Mouse (Mus musculus): ENCODE data around the gene Dnajc8. TPM values are rescaled to one million over a fixed set of nuclear protein-coding genes. Genes with fewer than 3 reads are reported as not detected.

Gene Dnajc8
- 138 and 139 TPM in 2 replicates for polyA plus RNA-seq (2012; rRNA removed)

DNA sequence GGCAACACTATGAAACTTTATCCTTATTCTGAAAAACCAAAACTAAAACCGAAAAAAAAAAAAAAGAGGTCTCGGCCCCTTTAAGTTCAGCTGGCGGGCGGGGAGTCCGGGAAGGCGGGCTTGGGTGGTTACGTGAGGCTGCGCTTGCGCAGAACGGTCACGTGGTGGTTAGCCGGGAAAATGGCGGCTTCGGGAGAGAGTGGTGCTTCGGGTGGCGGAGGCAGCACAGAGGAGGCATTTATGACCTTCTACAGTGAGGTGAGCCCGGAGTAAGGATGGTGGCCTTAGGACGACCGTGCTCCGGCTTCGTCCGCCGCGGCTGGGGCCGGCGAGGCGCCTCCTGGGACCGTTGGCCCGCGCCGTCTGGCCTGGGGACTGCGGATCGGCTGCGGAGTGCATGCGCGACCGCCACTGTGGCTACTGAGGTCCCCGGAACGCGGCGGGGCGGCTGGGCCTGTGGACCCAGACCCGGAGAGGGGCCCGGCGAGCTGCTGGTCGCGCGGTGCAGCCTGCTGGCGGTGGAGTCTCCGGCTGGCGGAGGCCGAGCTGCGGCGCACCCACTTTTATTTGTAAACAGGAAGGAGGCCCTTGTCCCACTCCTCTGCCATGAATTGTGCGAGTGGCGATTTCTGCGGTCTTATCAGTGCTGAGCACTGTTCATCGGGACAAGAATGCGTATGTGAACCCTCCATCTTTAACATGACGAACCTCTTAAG, at the start of gene Dnajc8:
Dnajc8 (plus strand) TSS at position 145 of the 716 bp plus-strand sequence.
- DNase-seq (ENCODE audit: low spot score), result peak; percentile 88

DNA sequence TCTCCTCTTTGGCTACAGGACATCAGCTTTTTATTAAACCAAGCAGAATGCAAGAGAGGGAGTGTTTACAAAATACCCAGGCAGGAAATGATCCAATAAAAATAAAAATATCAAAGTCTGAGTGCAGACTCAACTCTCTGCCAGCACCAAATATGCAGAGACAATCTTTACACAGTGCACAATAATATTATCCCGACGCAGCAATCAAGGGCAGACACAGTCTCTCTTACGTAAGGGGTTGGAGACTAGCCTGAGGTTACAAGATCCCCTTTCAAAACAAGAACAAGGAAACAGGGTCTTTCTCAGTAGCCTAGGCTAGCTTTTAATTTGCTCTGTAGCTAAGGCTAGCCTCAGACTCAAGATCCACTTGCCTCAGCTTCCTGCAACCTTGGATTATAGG, 46.8 kb upstream of the Dnajc8 start:
- DNase-seq (ENCODE audit: low spot score), result no peak

DNA sequence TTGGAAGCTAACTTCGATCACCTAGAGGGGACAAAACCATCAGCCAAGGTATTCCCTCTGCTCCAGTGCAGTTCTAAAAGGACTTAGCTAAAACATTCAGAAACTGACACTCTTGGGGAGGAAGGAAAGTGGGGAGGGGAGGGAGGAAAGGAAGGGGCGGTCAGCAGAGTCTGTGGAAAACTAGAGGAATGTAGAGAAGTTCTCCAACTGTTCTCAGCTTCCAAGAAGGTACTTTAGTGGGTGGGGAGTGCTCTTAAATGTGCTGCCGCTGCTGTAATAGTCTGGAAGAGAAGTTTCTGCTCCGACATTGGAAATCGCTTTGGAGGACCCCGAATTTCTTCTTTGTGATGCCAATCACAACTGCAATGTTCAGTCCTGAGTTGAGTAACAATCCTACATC, 46.4 kb upstream of the Dnajc8 start:
- no peak for DNase-seq (ENCODE audit: low spot score)

DNA sequence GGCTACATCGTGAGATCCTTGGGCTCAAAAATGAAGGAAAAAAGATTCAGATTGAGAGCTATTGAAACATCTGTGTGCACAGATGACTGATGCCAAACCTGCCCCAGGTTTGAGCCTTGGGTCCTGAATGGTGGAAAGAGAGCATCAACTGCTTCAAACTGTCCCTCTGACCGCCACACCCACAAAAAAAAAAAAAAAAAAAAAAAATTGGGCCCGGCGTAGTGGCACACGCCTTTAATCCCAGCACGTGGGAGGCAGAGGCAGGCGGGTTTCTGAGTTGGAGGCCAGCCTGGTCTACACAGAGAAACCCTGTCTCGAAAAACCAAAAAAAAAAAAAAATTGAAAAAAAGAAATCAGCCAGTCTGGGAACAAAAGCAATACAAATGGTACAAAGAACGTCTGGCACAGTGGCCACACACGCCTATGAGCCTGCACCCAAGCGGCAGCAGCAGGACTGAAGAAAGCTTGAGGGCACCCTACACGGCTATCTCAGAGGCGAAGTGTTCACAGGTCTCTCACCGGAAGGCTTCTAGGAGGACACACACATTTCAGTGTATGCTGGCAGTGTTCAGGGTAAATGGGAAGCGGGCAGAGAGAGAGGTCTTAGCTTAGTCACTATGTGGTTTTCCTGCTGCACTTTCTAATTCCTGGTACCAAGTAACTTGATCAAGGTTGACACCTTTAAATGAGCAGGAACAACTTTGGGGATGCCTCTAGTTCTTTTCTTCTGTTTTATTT, 44.9 kb upstream of the Dnajc8 start:
- no peak for DNase-seq (ENCODE audit: low spot score)

DNA sequence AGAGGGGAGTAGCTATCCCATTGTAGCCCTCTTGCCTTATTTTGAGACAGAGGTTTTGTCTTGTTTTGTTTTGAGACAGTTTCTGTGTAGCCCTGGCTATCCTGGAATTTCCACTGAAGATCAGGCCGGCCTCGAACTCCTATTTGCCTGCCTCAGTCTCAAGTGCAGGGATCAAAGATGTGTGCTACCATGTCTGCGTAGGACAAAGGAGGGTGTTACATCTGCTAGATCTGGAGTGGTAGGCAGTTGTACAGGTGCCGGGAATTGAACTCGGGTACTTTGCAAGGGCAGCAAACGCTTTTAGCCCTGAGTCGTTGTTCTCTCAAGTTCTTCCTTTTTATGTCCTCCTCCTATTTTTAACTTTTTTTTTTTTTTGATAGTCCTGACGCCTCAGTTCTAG, 44.3 kb upstream of the Dnajc8 start:
- no peak for DNase-seq (ENCODE audit: low spot score)

DNA sequence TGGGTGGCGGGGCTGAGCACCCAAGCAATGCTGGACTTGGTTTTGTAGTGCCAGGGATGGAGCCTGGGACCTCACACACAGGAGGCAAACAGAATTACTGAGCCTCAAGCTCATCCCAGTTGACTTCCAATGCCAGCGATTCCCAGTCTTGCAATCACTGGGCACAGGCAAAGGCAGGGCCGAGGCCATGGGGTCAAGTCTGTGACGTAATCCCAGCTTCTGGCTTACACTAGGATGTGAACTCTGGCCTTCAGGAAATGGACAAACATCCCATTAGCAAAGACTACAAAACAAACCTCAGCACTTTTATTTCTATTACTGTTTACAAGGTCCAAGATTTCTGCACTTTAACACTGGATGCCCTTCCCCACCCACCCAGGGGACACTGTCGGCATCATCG, 43.6 kb upstream of the Dnajc8 start:
- no peak for DNase-seq (ENCODE audit: low spot score)

DNA sequence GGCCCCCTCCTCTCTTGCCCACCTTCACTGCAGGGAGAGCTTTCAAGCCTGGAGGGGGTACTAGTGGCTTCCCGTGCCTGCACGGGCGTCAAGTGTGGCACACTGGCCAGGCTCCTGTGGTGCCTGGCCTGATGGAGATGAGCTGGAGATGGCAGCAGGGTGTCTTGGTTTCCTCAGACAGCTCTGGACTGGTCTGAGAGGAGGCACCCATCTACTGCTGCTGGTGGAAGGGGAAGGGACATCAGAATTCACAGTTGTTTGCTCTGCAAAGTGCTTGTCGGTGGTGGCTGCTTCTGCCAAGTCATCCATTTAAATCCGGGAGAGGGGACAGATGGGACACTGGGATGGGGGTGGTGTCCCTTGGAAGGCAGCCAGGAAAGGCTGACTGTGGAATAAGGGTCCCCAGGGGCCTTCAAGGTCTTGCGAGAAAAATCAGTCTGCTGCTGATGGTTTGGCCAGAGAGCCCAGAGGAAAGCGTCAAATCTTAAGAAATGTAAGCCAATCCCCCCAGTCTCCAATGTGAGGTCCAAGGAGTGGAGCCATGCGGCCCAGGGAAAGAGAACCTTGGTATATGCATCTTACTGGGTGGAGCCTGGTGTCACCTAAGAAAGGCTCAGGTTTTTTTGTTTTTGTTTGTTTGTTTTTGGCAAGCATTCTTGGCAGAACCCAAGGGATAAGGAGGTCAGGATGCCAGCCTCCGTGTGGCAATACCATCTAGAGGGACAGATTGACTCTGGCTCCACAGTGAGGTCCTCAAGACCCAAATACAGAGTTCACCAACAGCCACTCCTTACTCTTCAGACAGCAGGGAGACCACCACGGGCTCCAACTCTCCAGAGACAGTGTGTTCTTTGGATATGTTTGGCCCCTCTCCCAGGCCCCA, 42.9 kb upstream of the Dnajc8 start:
- DNase-seq (ENCODE audit: low spot score), result no peak

DNA sequence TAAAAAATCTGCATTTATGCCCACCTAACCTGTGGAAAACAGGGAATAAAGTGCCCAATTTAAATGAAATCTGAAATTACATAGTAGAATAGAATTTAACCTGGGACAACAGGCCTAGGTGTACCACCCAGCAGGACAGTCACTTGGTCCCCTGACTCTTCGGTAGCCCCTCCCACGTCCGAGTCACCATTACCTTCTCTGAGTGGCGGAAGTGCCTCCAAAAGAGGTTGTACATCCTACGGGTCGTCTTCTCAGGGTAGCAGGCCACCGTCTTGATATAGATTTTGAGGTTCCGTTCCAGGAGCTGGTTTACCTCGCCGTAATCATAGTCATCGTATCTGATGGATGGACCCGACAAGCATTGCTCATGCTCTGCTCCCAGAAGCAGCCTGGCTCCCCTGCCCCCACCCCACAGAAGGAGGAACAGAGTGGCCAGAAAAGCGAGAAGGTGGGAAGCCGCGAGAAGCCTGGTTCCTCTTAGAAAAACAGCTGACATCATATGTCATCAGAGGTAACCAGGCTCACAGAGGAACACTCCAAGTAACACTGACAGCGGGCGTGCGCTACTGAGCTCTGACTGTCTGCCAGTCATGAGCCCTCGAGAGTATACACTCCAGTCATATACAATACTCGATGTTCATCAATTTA, 41.0 kb upstream of the Dnajc8 start:
- no peak for DNase-seq (ENCODE audit: low spot score)

DNA sequence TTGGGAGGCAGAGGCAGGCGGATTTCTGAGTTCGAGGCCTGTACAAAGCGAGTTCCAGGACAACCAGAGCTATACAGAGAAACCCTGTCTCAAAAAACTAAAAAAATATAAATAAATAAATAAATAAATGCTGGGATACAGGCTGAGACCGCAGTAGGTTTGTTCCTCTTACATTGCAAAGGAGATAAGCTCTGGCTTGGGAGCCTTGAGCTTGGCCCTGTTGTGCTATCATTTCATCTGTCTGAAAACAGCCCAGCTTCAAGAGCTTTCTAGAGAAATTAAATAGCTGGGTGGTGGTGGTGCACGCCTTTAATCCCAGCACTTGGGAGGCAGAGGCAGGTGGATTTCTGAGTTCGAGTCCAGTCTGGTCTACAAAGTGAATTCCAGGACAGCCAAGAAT, 33.7 kb upstream of the Dnajc8 start:
- no peak for DNase-seq (ENCODE audit: low spot score)

DNA sequence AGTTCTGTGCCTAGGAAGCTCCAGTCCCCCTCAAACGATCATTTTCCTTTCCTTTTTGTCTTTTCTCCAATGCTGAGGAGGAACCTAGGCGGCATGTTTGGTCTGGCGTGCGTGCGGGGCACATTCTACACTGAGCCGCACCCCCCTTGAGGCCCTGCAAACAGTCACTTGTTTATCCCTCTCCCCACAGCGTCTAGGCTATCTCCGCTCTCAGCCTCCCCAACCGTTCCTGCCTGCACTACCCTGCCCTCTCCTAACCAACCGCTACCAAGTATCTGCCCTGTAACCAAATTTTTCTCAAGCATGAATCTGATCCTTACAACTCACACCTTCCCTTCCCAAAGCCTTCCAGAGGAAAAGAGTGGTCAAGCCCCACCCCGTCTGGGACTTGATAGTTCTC, 32.0 kb upstream of the Dnajc8 start:
- no peak for DNase-seq (ENCODE audit: low spot score)

DNA sequence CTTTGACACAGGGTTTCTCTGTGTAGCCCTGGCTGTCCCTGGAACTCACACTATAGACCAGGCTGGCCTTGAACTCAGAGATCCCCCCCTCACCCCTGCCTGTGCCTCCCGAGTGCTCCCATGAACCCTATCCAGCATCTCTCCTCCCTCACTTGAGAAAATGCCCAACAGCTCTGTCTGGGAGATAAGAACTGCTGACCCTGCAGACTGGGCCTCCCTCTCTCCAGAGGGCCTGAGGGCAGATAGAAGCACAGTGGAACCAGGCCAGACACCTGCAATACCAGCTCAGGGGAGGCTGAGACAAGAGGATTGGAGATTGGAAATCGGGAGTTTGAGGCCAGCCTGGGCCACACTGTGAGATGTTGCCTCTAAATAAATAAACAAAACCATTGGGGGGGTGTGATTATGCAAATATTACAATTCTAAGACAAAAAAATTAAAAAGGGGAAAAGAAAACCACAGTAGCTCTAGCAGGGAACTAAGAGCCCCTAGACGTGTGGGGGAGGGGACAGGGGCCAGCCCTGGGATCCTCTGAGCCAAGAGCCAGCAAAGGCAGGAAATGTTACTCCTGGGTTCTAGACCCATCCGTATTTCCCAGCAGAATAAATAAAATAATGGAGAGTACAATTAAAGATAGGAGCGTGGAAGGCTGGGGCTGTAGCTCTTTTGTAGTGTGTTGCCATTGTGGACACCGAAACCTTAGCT, 30.2 kb upstream of the Dnajc8 start:
- no peak for DNase-seq (ENCODE audit: low spot score)

DNA sequence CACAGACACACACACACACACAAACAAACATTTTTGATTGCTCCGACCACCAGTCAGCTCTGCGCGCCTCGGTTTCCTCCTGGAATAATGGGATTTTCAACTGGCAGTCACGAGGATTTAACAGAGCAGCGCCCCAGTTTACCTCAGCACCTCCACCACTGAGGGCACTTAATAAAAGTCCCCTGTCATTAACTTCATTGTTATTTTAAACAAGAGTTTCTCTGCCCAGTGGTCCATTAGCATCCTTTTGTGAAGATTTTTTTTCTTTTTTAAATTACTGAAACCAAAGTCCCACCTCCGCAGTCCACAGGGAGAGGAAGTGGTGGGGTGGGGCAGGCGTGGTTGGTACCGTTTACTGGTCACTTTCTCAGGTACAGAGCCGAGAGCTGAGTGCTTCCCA, 29.6 kb upstream of the Dnajc8 start:
- no peak for DNase-seq (ENCODE audit: low spot score)

DNA sequence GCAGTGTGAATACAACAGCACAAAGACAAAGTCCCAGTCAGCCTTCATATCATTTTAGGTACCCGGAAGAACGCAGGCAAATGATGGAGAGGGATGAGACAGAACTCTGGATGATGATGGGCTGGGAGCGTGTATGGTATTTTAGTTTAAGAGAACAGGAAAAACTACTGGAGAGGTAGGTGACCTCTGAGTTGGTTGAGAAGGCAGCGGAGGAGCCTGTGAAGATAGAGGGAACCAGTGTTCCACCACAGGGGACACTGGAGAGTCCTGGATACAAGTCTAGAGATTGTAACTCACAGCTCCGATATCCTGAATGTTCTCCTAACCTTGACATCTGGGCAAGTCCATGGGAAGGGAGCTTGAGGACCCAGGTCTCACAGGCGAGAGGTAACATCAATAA, 29.1 kb upstream of the Dnajc8 start:
- DNase-seq (ENCODE audit: low spot score), result no peak

DNA sequence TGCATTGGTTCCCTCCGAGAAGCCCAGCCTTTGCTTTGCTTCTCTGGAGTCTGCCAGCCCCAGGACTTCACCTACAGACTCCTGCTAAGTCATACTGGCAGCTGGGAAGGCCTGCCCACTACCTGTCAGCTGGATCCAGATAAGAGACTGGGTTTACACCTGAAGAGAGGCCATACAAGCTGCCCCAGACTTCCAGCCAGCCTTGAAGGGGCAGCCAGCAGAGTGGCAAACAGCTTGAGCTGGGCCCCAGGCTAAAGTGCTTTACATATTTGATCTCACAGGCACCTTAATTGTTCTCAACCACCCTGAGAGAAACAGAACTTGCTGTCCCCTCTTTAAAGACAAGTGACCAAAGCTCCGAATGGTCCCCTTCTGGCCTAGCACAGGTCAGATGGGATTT, 28.1 kb upstream of the Dnajc8 start:
- DNase-seq (ENCODE audit: low spot score), result no peak

DNA sequence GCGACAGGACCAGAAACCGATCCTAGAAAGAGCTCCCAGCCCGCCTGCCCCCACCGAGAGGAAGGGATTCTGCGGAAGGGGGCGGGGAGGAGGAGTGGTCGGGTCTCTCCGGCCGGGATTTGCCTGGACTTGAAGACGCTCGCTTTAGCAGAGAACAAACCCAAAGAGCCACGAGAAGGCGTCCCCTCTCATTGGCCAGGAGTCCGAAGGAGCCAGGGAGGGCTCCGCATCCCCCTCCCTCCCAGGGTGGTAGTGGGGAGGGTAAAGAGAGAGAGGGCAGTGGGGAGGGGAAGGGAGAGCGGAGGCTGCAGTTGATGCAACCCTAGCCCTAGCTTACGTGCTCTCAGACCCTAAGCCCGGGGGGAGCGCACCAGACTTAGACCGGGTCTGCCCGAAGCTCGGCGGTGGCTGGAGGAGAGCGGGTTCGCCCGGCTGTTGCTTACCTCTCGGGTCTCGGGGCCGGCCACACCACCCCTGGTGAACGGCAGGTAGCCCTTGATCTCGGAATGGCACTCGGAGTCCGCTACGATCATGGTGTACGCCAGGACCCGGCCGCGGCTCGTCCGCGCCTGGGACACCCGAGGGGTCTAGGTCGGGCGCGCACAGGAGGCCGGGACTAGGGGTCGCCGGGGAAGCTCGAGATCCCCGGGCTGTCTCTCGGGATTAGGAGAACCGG, 25.6 kb upstream of the Dnajc8 start:
- DNase-seq (ENCODE audit: low spot score), result peak; percentile 68

DNA sequence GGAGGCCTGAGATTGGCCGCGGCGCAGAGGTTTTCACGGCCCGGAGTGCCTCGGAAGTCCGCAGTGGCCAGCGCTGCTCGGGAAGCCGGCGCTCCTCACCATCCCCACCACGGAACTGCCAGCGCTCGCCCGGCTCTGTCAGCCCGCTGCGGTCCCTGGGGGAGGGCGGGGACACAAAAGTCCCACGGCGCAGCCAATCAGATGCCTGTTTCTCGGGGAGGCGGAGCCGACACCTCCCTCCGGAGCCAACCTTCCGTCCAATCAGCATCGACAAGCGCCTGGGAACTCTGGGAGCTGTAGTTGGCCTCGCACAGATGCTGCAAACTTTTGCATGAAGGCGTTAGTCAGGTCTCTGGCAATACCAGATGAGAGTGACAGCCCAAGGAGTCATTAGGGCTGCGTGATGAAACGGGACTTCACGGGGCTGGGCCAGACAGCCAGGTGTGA, 25.0 kb upstream of the Dnajc8 start, which contains the start of gene Sesn2:
Sesn2 (minus strand) TSS at position 150 of the 447 bp plus-strand sequence.
- peak; percentile 96 for DNase-seq (ENCODE audit: low spot score)

DNA sequence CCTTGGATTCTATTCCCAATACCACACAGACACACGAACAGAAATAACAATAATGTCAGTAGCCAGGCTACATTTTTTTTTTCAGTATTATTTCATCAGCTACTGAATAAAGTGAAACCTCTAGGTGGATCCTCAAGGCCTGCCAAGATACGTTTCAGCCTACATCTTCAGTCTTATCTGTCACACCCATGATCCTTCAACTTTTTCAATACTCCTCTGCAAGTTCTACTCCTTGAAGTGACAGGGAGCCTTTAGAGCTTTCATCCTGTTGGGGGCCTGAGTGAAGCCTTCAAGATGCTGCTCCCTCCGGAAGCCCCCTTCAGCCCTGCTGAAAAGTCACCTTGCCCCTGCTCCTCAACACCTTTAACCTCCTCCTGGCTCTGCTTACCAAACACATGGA, 23.3 kb upstream of the Dnajc8 start:
- no peak for DNase-seq (ENCODE audit: low spot score)

DNA sequence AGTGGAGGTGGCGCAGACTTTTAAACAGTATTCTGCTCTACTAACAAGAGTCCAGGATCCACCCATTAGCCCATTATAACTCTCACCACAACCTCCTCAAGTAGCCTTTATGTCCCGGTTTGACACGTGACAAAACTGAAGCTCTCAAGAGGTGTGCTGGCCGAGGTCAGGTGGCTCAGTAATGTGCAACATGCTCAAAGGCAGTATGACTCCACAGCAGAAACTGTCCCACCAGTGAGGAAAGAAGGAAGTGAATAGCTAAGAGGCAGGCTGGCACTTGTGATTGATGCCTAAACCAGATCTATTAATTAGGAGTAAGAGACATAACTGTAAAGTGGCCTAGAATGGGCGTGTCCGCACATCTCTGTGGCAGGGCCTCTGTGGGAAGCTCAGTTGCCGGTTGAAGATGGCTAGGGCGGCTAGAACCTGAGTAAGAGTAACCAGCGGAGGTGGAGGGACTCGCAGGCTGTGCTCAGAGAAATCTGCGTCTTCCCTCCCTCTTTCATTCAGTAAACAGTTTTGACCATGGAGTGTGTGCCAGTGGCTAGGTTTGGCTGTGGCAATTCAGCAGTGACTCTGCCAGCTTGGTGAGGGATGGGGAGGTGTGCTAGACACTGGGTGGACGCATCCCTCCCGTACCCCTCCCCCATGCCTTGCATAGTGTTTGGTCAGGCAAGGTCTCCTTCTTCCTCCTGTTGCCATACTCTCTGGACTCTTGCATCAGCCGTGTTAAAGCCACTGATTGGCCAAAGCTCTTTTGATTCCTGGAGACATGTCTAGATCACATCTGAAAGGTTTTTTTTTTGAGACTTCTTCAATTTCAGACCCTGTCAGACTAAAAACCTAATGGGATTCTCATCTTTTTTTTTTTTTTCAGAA, 21.7 kb upstream of the Dnajc8 start:
- DNase-seq (ENCODE audit: low spot score), result no peak

DNA sequence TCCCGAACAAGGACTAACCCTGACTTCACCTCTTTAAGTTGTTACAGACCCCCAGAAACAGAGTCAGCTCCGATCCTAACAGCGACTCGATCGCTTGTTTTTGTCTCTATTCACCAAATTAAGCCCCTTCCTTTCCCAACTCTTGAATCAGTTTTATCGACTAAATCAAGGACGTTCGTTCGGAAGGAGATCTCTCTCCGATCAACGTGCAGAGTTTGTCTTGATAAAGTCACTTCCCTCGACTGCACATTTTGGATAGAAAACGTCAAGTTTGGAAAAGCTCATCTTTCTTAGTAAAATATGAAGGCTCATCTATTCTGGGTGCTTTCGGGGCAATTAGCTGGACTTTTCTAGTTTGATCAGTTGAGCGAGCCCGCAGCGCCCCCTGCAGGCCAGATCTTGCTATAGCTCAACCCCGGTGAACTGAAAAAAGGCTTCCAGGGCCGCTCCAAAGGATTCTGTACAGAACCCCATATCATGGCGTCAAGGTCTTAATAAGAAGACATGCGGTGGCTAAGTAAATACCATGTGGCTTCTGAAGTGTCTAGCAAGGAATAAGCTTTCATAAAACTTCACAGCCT, 20.7 kb upstream of the Dnajc8 start:
- DNase-seq (ENCODE audit: low spot score), result peak; percentile 68
